Mouse (Mus musculus): Measurements from ENCODE around the gene Nek10.

Nek10 gene

DNA sequence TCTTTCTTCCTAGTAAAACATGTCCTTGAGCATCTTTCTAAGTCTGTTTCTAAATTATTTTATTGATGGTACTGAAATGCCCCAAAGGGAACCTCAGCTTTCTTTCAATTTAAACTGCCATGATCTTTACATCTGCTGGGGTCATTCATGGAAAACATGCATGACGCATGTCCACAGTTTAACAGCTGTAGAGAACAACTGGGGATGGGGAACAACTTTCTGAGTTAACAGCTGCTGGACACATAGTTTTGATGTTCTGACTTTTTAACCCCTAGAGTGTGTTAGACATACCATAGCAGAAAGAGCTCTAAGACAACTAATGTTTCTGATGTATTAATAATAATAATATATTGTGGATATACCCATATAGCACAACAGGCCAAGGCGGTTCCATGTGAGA, 211.6 kb downstream of the Nek10 start:
- no peak for TF ChIP-seq GATA4 (IDR thresholded peaks at IDR 0.05; ENCODE audit: insufficient replicate concordance, low read length)

GRCm38 (mm10) chr14:15048186-15048585, 245.0 kb downstream of the Nek10 start:
- TF ChIP-seq GATA4 (IDR thresholded peaks at IDR 0.05; ENCODE audit: insufficient replicate concordance, low read length) = no peak

GRCm38 (mm10) chr14:15061496-15061895, 258.3 kb downstream of the Nek10 start:
- TF ChIP-seq GATA4 (IDR thresholded peaks at IDR 0.05; ENCODE audit: insufficient replicate concordance, low read length) = no peak
